Mouse (Mus musculus): ENCODE data around the gene Gemin6.
"Not testable (repeated sequence)": the region's sequence is repeated elsewhere in the genome, so short reads cannot be mapped to it uniquely, and the experiment has no call there.

The Gemin6 gene

GRCm38 (mm10) chr17:80234376-80234775 lies 10.1 kb downstream of the Gemin6 start:
- no peak for DNase-seq (ENCODE audit: low spot score)

GRCm38 (mm10) chr17:80235477-80235876 lies 11.2 kb downstream of the Gemin6 start:
- DNase-seq (ENCODE audit: low spot score), result no peak

GRCm38 (mm10) chr17:80236805-80237204 lies 12.6 kb downstream of the Gemin6 start:
- no peak for DNase-seq (ENCODE audit: low spot score)

GRCm38 (mm10) chr17:80237475-80237874 lies 13.2 kb downstream of the Gemin6 start:
- no peak for DNase-seq (ENCODE audit: low spot score)

GRCm38 (mm10) chr17:80241594-80241993 lies 17.4 kb downstream of the Gemin6 start:
- no peak for DNase-seq (ENCODE audit: low spot score)

- DNase-seq (ENCODE audit: low spot score), result no peak
Observed at GRCm38 (mm10) chr17:80243116-80243515, 18.9 kb downstream of the Gemin6 start.

- no peak for DNase-seq (ENCODE audit: low spot score)
Observed at GRCm38 (mm10) chr17:80252757-80253525, 28.7 kb downstream of the Gemin6 start.

GRCm38 (mm10) chr17:80254421-80254820 lies 30.2 kb downstream of the Gemin6 start:
- no peak for DNase-seq (ENCODE audit: low spot score)

- DNase-seq (ENCODE audit: low spot score), result peak; percentile 49
Observed at GRCm38 (mm10) chr17:80255208-80255607, 31.0 kb downstream of the Gemin6 start.

- DNase-seq (ENCODE audit: low spot score), result no peak
Observed at GRCm38 (mm10) chr17:80267065-80267464, 42.8 kb downstream of the Gemin6 start.

- no peak for DNase-seq (ENCODE audit: low spot score)
Observed at GRCm38 (mm10) chr17:80268151-80268550, 43.9 kb downstream of the Gemin6 start.

GRCm38 (mm10) chr17:80270622-80271021 lies 46.4 kb downstream of the Gemin6 start:
- DNase-seq (ENCODE audit: low spot score), result not testable (repeated sequence)
